Mouse (Mus musculus): ENCODE data around the gene Rps26.

GRCm38 (mm10) chr10:128631571-128631970 lies 5.0 kb upstream of the Rps26 start:
- TF ChIP-seq CTCF (IDR thresholded peaks at IDR 0.05; ENCODE audit: low read depth, low read length) (no peak), TAL1 (conservative IDR thresholded peaks at IDR 0.05; ENCODE audit: low read depth, low read length) (no peak)

All from G1E (cell line).